Mouse (Mus musculus): ENCODE measurements around the gene Nup93.

Nup93 gene

DNA sequence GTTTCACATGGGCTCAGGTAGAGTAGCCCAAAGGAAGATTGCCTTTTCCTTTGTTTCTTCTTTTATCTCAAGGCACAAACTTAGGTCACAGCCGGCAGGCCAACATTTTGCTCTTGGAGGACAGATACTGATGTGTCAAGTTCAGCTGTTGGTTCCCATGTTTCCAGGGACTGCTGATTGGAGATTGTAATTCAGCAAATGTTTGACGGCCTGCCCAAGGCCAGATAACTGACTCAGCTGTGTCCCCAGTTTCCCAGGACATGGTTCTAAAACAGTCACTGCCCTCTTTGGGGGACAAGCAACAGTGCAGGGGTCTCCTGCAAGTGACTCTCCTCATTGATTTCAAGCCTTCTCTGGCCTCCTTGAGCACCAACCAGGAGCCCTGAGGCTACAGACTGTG is 105.7 kb downstream of the Nup93 start:
- DNase-seq (ENCODE audit: low spot score), result no peak

DNA sequence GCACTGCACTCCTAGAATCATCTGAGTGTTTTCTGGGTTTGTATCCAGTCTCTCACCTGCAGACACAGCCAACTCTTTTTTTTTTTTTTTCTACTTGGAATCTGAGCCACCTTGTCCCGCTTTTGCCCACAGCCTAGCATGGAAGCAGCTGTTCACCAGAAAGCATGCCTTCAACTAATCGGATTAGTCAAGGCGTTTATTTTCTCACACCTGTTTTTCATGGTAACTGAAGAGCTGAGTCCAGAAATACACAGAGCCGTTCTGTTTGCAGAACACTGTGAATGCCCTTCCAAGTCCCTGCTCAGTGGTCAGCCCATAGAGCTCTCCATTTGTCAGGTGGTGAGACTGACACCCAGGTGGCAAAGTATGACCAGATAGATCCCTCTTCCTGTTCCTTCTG is 107.7 kb downstream of the Nup93 start:
- no peak for DNase-seq (ENCODE audit: low spot score)

DNA sequence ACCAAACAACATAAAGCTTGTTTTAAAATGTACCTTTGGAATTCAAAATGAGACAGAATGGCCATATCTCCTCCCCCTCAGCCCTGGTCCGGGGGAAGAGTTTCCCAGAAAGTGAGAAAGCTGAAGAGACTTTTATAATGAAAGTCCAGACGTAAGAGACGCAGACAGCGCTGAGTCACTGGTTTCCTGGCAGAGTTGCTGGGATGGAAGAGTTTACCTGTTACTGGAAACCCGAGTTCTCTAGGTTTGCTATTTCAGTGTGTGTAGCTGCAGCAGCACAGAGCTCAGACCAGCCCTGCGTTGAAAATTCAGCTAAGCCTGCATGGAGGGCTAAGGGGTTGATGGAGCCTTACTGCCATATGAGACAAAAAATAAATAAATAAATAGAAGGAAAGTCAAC is 108.7 kb downstream of the Nup93 start:
- no peak for DNase-seq (ENCODE audit: low spot score)

DNA sequence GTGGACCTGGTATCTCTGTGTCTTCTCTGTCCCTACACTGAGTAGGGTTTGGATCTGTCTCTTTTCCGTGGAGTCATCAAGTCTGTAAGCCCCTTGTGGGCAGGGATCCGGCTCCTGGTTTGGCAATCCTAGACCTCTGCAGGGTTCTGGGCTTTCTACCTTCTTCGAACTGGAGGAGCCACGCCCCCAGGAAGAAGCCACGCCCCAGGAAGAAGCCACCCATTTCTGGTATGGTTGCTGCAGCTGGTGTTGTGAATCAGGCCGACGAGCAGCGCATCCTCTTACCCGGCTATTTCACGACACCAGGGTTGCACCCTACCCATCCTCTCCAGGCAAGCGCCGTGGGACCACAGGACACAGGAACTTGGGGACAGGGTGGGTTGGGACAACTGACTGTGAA is 109.7 kb downstream of the Nup93 start:
- DNase-seq (ENCODE audit: low spot score), result no peak

DNA sequence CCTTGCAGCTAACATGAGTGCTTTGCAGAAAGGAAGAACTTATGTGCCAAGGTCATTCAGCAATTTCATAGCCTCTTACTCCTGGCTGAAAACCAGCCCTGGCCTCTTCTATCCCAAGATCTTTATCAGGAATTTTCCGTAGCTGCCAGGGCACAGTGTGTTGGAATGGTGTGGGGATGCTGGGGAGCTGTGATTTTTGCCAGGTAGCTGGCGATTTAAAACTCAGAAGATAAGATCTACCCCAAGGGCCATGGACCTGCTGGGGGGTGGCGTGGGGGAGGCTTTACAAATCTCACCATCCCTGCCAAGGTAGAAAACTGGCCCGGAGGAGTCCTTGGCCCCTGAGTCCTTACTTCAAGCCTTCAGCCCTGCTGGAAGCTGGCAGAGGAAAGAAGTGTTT is 111.7 kb downstream of the Nup93 start:
- no peak for DNase-seq (ENCODE audit: low spot score)

DNA sequence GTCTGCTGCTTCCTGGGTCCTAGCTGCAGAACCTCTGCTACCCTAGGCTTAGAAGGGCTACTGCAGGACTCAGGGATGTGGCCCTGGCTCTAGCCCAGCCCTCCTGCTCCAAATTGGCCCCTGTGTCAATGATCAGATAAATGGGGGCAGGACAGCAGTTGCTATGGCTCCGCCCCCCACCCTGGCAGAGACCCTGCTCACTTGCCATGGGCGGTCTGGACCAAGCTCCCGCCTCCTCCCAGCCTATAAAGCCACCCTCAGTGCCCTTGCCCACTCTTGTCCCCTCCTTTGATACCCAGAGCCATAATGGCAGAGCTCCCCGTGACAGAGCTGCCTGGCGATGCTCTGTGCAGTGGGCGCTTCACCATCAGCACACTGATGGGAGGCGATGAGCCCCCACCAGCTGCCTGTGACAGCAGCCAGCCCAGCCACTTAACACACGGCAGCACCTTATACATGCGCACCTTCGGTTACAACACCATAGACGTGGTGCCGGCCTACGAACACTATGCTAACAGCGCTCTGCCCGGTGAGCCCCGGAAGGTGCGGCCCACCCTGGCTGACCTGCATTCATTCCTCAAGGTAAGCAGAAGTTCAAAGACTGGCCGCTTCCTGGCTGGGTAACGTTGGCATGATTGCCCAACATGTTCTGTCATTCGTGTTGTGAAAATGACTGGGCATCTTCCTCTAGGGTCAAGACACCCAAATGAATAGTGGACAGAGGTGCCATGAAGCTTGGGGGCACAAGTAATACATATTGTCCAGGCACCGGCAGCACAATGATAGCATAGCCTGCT is 114.8 kb downstream of the Nup93 start, which contains the start of gene Slc12a3:
Slc12a3 (plus strand) TSS at position 270 of the 797 bp plus-strand sequence.
- DNase-seq (ENCODE audit: low spot score), result no peak

DNA sequence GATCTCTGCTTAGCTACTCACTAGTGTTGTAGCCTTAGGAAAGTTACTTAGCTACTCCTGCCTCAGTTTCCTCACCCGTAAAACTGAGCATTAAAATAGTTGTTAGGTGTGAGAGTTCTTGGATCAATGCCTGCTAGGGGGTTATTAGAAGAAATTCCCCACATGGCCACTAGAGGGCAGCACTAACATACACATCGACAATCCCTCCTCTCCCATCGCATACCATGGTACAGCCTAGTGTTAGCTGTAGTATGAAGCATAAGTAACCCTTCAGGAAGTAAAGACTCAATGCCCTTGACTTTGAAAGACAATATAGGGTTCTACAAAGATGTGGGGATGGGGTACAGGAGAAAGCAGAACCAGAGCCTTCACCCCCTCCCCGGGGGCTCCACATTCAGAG is 116.4 kb downstream of the Nup93 start:
- peak; percentile 58 for DNase-seq (ENCODE audit: low spot score)

DNA sequence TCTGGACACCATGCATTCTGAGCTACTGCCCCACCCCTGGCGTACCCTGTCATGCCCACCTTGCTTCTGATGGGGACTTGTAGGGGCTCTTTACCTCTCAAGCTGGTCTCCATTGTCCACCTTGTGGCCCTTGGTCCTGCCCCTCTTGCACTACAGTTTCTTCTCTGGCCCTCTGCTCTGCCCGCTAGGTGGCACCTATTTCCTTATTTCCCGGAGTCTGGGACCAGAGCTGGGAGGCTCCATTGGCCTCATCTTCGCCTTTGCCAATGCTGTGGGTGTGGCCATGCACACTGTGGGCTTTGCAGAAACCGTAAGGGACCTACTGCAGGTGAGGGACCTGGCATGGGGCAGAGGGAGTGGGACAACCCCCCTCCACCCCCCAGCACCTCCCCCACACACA is 119.0 kb downstream of the Nup93 start:
- DNase-seq (ENCODE audit: low spot score), result peak; percentile 27

DNA sequence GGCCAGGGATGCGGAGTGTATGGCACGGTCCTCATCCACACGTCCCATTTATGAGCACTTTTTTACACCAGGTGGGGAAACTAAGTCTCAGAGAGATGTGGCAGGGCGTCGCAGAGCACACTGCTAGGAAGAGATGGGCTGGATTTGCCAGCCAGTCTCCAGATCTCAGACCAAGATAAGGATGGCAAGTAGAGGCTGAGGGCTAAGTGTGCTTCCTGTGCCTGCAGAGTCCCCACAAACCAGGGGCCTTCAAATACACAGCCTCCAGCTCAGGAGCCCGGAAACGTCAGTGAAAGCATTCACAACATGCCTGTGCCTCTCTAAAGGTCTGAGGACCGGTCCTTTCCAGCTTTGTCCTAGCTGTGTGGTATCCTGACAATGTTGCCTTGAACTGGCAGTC is 123.2 kb downstream of the Nup93 start:
- DNase-seq (ENCODE audit: low spot score), result no peak

DNA sequence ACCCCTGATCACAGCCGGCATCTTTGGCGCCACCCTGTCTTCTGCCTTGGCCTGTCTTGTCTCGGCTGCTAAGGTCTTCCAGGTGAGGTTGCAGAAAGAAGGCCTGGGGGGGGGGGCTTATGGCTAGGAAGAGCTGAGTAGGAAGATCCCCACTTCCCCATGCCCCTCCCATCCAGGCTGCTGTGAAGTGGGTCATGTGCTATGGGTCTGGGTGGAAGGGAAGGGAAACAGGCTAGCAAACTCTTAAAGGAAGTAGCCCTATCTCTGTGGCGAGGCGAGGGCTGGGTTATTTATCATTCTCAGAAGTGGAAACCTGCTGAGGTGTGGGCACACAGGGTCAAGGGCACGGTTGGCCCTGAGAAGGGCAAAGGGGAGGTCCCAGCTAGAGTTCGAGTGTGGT is 126.4 kb downstream of the Nup93 start:
- DNase-seq (ENCODE audit: low spot score), result no peak

DNA sequence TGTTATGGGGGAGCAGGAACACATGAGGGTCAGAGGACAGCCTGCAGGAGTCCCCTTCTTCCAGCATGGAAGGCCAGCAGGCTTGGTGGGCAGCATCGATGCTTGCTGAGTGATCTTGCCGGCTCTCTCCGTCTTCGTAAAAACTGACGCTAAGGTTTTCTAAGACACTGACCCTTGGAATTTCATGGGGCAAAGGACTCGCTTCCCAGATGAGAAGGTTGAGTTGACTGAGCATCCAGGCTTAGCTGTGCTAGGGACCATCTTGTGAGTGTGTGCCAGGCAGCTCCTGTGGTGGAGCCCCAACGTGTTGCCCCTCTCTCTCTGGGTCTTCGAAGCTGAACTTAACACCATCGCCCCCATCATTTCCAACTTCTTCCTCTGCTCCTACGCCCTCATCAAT is 128.3 kb downstream of the Nup93 start:
- no peak for DNase-seq (ENCODE audit: low spot score)

DNA sequence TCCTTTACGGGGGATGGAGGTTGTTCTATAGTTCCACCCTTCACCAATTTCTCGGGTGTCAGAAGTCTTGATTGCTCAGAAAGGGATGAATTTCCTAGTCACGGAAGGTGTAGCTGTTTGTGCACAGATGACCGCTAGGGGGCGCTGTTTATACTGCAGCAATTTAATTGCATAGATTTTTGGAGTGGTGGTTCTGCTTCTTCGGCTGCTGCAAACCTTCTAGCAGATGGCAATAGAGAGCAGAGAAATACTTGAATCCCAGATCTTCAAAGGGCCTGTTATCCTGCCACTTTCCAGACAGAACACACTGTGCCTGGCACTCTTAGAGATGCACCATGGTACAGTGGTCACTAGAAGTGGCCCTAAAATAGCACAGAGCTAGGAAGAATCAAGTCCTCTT is 128.9 kb downstream of the Nup93 start:
- peak; percentile 88 for DNase-seq (ENCODE audit: low spot score)

DNA sequence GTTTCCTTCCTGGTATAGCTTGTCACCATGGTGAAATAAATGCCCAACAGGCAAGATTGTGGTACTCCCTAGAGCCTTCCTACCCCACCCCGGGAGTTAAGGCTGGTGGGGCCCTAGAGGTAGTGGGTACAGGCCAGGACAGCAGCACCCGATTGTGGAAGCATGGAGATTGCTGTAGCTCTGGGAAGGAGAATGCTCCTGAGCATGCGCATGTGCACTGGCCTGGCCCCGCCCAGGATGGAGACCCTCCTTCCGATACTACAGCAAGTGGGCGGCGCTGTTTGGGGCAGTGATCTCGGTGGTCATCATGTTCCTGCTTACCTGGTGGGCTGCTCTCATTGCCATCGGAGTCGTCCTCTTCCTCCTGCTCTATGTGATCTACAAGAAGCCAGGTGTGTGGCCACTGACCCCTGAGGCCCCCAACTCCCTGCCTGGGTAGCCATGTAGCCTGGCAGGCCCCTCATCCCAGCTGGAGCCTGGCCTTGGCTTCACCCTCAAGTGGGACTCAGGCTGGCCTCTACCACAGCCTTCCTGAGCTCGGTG is 129.5 kb downstream of the Nup93 start:
- DNase-seq (ENCODE audit: low spot score), result no peak

DNA sequence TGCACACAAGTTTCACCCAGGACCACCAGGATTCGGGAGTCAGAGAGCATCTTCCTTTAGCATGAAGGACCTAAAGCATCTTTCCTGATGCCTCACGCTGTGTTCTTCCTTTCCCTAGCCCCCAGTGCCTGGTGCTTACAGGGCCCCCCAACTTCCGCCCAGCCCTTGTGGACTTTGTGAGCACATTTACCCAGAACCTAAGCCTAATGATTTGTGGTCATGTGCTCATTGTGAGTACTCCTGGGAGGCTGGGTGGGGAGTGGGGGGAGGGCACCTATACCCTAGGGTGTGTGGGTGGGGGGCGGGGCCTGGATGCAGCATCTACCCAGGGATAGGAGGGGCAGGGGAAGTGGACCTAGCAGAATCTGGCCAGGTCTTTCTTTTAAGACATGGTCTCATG is 131.3 kb downstream of the Nup93 start:
- DNase-seq (ENCODE audit: low spot score), result no peak

DNA sequence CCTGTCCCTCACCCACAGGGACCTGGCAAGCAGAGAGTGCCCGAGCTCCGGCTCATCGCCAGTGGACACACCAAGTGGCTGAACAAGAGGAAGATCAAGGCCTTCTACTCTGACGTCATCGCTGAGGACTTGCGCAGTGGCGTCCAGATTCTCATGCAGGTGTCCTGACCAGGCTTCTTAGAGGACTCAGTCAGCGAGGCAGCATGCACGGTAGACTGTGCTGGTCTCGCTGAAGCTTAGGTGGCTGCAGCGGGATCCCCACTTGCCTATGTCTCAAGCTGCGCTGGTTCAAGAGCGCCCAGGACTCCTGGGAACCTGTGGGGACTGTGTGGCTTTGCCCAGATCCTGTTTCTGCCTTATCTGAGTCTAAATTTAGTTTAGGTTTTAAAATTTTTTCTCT is 131.9 kb downstream of the Nup93 start:
- no peak for DNase-seq (ENCODE audit: low spot score)

DNA sequence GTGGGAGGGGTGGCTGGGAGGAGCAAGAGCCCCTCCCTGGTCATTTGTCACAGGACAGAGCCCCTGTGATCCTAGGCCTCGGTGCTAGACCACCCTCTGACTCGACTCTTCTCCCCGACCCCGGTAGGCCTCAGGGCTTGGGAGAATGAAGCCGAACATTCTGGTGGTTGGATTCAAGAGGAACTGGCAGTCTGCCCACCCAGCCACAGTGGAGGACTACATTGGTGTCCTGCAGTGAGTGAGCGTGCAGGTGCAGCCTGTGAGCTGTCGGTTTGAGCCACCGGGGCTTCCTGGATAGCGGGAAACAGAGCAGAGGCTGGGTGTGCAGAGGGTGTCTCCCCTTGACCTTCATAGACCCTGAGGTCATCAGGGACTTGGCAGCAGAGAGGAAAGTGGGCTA is 134.1 kb downstream of the Nup93 start:
- no peak for DNase-seq (ENCODE audit: low spot score)

DNA sequence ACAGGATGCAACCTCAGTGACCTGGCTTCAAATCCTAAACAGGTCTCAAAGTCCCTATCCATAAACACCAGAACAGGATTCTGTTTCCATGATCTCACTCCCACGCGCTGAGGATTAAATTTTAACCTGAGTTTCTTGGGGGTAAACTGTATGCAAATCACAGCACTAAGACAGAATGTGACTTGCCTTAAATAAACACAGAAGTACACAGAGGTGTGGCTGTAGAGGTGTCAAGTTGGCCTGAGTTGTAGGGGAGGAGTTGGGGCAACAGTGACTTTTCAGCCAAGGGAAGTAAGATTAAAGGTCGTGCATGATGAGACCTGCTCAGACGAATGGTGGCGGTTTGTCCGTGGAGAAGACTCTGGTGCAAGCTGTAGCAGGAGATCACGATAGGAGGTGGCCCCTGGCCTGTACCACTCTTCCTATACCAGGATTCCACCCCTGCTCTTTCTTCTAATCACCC is 139.7 kb downstream of the Nup93 start:
- peak; percentile 80 for DNase-seq (ENCODE audit: low spot score)

DNA sequence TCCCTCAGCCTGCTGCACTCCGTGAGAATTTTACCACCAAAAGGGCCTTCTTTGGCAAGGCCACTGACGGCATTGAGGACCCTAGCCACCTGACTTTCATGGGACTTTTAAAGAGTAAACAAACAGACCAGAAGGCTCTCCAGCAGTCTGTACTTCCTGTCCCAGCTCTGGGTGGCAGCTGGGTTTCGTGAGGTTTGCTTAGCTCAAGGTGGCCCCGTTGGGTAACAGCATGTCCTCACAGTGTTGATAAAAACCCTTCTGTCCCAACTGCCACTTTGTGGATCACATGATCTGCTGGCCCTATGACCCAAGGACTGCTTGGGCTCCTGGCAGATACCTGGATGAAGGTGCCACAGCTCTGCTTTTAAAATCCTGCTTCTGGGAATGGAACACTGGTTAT is 140.2 kb downstream of the Nup93 start:
- DNase-seq (ENCODE audit: low spot score), result peak; percentile 89

DNA sequence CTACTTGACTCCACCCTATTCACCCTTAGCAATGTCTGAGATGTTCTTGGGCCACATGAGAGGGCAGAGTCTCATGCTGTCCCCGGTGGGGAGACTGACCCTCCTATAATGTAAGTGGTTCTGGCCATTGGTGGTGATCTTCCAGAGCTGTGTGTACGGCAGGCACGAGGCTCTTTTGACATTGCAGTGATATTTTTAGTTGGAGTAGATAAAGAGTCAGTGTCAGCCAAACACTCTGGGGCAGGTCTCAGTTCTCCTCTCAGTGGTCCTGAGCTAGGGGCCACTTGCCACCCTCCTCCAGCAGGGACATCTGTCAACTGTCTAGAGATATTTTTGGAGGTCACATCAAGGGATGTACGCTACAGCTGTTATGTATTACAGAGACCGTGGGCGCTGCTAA is 142.9 kb downstream of the Nup93 start:
- DNase-seq (ENCODE audit: low spot score), result no peak

DNA sequence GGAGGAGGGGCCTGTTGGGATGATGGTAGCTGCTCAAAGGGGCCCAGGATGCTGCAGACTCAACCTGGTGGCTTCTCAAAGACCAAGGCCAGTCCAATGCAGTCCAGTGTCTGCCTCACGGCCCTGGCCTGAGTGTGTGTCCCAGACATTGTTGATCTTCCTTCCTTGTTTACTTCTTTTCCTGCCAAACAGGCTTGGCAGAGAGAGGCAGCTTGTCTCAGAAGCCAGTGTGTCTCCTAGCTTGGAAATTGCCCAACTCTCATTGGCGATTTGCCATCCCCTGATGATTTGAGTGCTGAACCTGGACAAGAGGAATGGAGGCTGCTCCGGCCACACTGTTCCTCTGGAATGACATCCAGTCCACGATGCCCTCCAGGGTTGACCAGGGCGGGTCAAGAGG is 144.2 kb downstream of the Nup93 start:
- peak; percentile 91 for DNase-seq (ENCODE audit: low spot score)

DNA sequence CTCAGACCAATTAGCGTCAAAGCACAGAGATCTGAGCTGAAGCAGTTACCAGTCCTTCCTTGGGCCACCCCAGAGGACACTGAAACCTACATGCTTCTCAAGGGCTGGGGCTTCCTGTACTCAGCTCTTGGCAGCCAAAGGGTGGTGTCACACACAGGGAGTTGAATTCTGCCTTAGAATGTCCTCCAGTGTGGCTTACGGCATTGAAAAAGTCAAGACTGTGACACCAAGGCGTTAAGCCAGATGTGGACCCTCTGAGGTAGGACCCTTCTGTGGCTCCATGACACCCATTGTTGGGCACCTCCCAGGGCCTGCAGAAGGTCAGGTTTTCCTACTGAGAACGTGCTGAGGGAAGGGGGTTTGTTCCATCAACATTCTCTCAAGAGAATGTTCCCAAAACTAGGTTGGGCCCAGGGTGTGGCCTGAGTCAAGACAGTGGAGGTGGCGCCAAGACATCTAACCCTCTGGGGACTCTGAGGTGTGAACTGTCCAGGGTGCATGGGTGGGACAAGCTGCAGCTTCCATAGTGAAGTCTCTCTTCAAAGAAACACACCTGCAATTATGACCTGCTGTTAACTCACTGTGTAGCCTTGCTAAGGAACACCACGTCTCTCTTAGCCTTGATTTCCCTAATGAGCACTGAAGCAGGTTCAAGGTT is 147.5 kb downstream of the Nup93 start:
- DNase-seq (ENCODE audit: low spot score), result no peak

DNA sequence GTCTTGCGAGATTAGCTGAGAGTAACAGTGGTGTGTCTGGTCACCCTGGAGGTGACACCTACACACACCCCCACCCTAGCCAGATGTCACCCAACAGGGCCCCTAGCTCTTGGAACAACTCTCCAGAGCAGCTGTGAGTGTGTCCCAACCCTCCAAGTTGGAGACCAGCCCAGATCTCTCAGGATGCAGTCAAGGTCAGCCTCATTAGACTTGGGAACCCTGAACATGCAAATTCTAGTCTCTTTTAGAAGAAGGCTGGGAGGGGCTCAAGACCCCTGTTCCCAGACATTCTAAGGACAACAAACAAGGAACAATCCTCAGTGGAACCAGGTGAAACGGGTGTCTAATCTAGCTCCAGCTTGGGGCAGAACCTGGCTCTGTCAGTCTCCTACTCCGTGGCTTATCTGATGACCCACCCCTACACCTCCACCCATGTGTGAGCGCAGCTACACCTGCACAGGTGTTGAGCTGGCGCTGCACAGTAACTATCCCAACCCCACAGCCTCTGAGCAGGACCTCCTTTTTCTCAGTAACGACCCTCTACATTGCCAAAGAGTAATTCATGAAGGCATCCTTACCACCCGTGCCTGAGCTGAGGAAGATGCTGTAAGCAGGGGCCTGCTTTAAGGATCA is 148.4 kb downstream of the Nup93 start:
- DNase-seq (ENCODE audit: low spot score), result peak; percentile 70

DNA sequence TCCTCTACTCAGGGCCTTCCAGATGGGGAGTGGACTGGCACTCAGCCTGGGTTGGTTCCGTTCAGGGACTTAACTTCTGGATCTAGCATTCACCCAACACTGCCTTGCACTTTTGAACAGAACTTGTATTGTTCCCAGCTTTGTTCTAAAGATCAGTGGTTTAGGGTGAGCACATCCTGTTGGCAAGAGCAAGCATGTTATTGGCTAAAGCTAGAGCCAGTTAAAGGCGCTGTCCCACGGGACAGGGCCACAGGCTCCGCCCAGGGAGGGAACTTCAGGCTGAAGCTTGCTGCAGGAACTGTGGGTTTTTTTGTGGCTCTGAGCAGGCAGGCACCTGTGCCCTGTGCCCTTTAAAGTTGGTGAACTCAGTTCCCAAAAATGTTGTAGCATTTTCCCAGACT is 148.9 kb downstream of the Nup93 start:
- peak; percentile 93 for DNase-seq (ENCODE audit: low spot score)

Data from lung, postnatal 25 days (tissue).